Comparison of ENCODE assay signal across 12 mouse cellular contexts in the genomic region with DNA sequence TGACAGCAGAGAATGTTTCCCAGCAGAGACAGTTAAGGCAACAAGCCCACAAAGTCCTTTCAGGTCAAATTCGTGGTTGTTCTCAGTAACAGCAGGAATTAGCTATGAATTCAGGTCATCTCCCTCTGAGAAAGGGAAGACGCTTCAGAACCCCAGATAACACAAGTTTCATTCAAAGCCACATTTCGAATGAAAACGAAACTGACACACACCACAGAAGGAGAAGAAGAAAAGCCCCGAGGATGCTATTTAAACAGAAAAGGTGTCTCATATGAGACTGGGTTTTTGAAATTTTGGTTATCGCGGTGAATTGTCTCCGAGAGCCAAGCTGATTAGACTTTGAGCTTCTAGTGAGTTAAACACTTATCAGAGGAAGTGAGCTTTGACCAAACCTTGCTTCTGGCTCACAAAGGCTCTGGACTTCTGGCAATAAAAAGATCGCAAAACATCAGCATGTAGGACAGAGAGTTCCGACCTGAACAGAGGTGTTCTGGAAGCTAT. TPM values are rescaled to one million over a fixed set of nuclear protein-coding genes. Genes with fewer than 3 reads are reported as not detected.
DNase-seq lines count a peak whose midpoint lies in the region; ATAC-seq lines count a peak whose summit lies in the region.
"Had no signal": no experiment of that assay in that cellular context is flagged by ENCODE, and none has a peak within 500 bp of the region (broad histone marks: within the 10 kb centered on the region; RNA-seq: fewer than 3 reads in every experiment).

No protein-coding gene starts in this region.

- 0 out of 2 replicates have a peak overlapping the region, but pooled peaks have one; percentile 8 for H3K27ac ChIP-seq in macrophage
- H3K27ac ChIP-seq in midbrain, embryonic 16.5 days (ENCODE audit: low read length) = no peak overlapping the region
- no peak overlapping the region for H3K27ac ChIP-seq in hindbrain, embryonic 12.5 days
- H3K27ac ChIP-seq: limb, embryonic 12.5 days; stomach, postnatal 0 days had no signal

- peak; percentile 60 for DNase-seq in kidney, adult 11 months
- no peak for DNase-seq in kidney, postnatal 4 days
- peak; percentile 60 to 61 for DNase-seq in B cell, adult 2 months
- peak; percentile 63 for DNase-seq in induced T-regulatory cell, adult 2 months (ENCODE audit: low read depth)
- no peak for DNase-seq in frontal cortex, postnatal 36 days (ENCODE audit: low spot score in 2 of 2)
- DNase-seq: adrenal gland, postnatal 14 days; cerebellum, adult 18-20 months had no signal

- H3K4me3 ChIP-seq in macrophage (ENCODE audit: inconsistent target) = peak overlapping the region; percentile 2; the same call in 1 of the 2 replicates
- no peak overlapping the region for H3K4me3 ChIP-seq in midbrain, embryonic 16.5 days (ENCODE audit: low read depth, low read length)
- no peak overlapping the region for H3K4me3 ChIP-seq in hindbrain, embryonic 12.5 days
- H3K4me3 ChIP-seq: limb, embryonic 12.5 days had no signal

- no peaks in the 10 kb centered on the region for H3K79me2 ChIP-seq in macrophage (ENCODE audit: inconsistent target)

- 8% methylated on average over 10 of the region's 10 CpGs for WGBS in macrophage (ENCODE audit: missing documents)
- 83% methylated on average over 10 of the region's 10 CpGs for WGBS in midbrain, embryonic 16.5 days
- 87% methylated on average over 10 of the region's 10 CpGs for WGBS in hindbrain, embryonic 12.5 days

- no peaks in the 10 kb centered on the region for H3K9me3 ChIP-seq in midbrain, embryonic 16.5 days (replicated peaks; ENCODE audit: control insufficient read depth, low read length, poor library complexity, severe bottlenecking)
- H3K9me3 ChIP-seq in hindbrain, embryonic 12.5 days (replicated peaks) = no peaks in the 10 kb centered on the region
- H3K9me3 ChIP-seq: limb, embryonic 12.5 days had no signal

- no peak for ATAC-seq in midbrain, embryonic 16.5 days
- no peak for ATAC-seq in hindbrain, embryonic 12.5 days (ENCODE audit: low FRiP score)

- H3K4me1 ChIP-seq in midbrain, embryonic 16.5 days (ENCODE audit: control insufficient read depth, insufficient read depth, low read length) = no peaks in the 10 kb centered on the region
- H3K4me1 ChIP-seq in hindbrain, embryonic 12.5 days = no peaks in the 10 kb centered on the region
- H3K4me1 ChIP-seq: limb, embryonic 12.5 days had no signal

- H3K36me3 ChIP-seq in macrophage (ENCODE audit: inconsistent target) = no peaks in the 10 kb centered on the region
- no peaks in the 10 kb centered on the region for H3K36me3 ChIP-seq in midbrain, embryonic 16.5 days (ENCODE audit: control insufficient read depth, insufficient read depth, low read length)
- no peaks in the 10 kb centered on the region for H3K36me3 ChIP-seq in hindbrain, embryonic 12.5 days
- H3K36me3 ChIP-seq: limb, embryonic 12.5 days had no signal

- no peak overlapping the region for H3K4me2 ChIP-seq in midbrain, embryonic 16.5 days (ENCODE audit: low read length)
- no peak overlapping the region for H3K4me2 ChIP-seq in hindbrain, embryonic 12.5 days (replicated peaks)
- H3K4me2 ChIP-seq: limb, embryonic 12.5 days had no signal

- no peak overlapping the region for H3K9ac ChIP-seq in midbrain, embryonic 16.5 days (ENCODE audit: low read depth, low read length)
- no peak overlapping the region for H3K9ac ChIP-seq in hindbrain, embryonic 12.5 days
- H3K9ac ChIP-seq: limb, embryonic 12.5 days had no signal

- no peaks in the 10 kb centered on the region for H3K27me3 ChIP-seq in midbrain, embryonic 16.5 days (ENCODE audit: control insufficient read depth, insufficient read depth, low read depth, low read length)
- no peaks in the 10 kb centered on the region for H3K27me3 ChIP-seq in hindbrain, embryonic 12.5 days
- H3K27me3 ChIP-seq: limb, embryonic 12.5 days had no signal

RNA-seq across cellular contexts. Expression of gene Fh1, which starts 6.3 kb away (rescaled TPM):
- 10 to 100 TPM in 17 of 26 experiments, 1 to 10 TPM in 9; 3.5 to 34.8 (median 13.5) TPM for total RNA-seq in macrophage (2018; cell fraction: chromatin; rRNA removed)
- total RNA-seq in macrophage (2018; cell fraction: cytosol; rRNA removed) = 10 to 100 TPM; 17.4 to 50.6 (median 23.6) TPM
- total RNA-seq in macrophage (2018; cell fraction: nucleus; rRNA removed) = 10 to 100 TPM in 18 of 26 experiments, 1 to 10 TPM in 8; 6.5 to 31.6 (median 15.0) TPM
- 37.4 to 41.8 TPM (median 39.4 TPM) in 3 replicates for polyA plus RNA-seq in macrophage (2018)
- polyA plus RNA-seq in midbrain, embryonic 16.5 days (2015; fragmentation: Nextera tagmentation; extraction: Ambion mirVana) = 88.9 and 91.9 TPM in 2 replicates
- polyA plus RNA-seq in hindbrain, embryonic 12.5 days (2016; fragmentation: Nextera tagmentation; extraction: Ambion mirVana) = 69.5 and 81.7 TPM in 2 replicates

RNA-seq across cellular contexts. Expression of gene Kmo, which starts 11.6 kb away (rescaled TPM):
- 1 to 10 TPM in 15 of 26 experiments, under 1 TPM in 9, not detected in 2; 0.35 to 6.6 (median 1.3) TPM for total RNA-seq in macrophage (2018; cell fraction: chromatin; rRNA removed)
- 1 to 10 TPM in 21 of 26 experiments, under 1 TPM in 5; 0.89 to 5.0 (median 2.1) TPM for total RNA-seq in macrophage (2018; cell fraction: cytosol; rRNA removed)
- 10 to 100 TPM in 1 of 26 experiments, 1 to 10 TPM in 19, under 1 TPM in 6; 0.81 to 10.5 (median 1.8) TPM for total RNA-seq in macrophage (2018; cell fraction: nucleus; rRNA removed)
- polyA plus RNA-seq in macrophage (2018) = 0.23 to 7.2 TPM (median 2.1 TPM) in 3 replicates
- polyA plus RNA-seq in midbrain, embryonic 16.5 days (2015; fragmentation: Nextera tagmentation; extraction: Ambion mirVana) = 0.11 TPM in 1 of 2 replicates, not detected in the other
- polyA plus RNA-seq in hindbrain, embryonic 12.5 days (2016; fragmentation: Nextera tagmentation; extraction: Ambion mirVana) = 0.09 TPM in 1 of 2 replicates, not detected in the other

Comparison
In these comparisons a context has a peak if more than half of its experiments do, and no peak if none do; other contexts are left out.
1. DNase-seq: peak in kidney, adult 11 months (single experiment), B cell, adult 2 months (2 of 2) and induced T-regulatory cell, adult 2 months (single experiment); none in kidney, postnatal 4 days (0 of 2) and frontal cortex, postnatal 36 days (0 of 2).